Mouse (Mus musculus) right cerebral cortex, postnatal 14 days (tissue): ENCODE measurements around the gene Pcnx3.
A peak's percentile ranks its signal among the peaks of the same experiment; 100 is the strongest.

ENCODE experiments used
- DNase-seq: peaks from one replicate; pipeline ENCODE4 v3.0.0; 2022

Pcnx3 gene

DNA sequence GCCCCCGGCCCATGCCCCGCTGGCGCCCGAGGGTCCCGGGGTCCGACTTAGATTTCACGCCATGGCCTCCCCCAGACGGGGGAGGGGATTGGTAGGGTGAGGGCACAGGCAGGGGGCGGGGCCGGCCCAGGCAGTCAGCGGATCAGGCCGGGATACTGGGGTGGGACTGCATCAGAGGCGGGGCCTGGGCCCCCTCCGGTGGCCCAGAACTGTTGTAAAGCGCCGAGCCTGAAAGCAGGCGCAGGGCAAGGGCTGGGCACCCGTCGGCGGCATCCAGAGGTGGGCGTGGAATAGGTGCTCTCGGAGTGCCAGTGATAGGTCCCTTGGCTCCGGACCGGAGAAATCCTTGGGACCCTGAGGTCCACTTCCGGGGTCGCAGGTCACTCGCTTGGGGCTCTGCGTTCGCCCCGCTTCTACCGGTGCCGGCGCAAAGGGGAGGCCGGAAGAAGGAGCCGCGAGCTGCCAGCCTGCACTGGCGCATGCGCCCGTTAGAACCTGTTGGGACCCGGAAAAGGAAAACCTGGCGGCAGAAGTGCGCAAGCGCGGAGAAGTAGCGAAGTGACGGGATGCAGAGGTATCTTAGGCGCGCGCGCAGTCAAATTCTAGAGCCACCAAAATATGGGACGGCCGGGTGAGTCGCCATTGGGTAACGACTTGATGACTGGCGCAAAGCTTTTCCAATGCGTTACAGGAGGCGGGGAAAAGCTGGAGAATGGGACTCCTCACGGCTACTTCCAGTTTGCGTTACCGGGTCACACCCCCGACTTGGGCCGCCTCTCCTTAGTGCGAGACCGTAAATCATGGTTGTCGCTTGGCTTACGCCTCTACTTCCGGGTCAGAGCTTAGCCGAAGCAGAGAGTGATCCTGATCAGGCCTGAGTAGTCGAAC is at the start of gene Pcnx3, which contains the start of gene Map3k11:
Pcnx3 (minus strand) TSS at position 709 of the 888 bp plus-strand sequence.
Map3k11 (plus strand) TSS at position 543 of the 888 bp plus-strand sequence.
- DNase-seq: peak; percentile 98

DNA sequence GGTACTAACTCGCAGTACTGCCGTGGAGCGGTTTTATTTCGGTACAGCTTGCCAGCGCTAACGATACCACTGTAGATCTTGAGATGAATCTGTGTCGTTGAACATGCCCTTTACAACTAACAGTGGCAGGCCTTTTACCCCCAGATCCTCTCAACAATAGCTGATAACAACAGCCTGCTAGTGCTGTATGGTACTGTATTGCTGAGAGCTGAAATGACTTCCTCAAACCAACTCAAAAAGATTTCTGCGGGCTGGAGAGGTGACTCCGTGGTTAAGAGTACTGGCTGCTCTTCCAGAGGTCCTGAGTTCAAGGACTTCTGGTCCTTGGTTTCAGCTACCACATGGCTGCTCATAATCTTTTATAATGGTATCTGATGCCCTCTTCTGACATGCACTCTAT is 45.6 kb upstream of the Pcnx3 start:
- DNase-seq: no peak

DNA sequence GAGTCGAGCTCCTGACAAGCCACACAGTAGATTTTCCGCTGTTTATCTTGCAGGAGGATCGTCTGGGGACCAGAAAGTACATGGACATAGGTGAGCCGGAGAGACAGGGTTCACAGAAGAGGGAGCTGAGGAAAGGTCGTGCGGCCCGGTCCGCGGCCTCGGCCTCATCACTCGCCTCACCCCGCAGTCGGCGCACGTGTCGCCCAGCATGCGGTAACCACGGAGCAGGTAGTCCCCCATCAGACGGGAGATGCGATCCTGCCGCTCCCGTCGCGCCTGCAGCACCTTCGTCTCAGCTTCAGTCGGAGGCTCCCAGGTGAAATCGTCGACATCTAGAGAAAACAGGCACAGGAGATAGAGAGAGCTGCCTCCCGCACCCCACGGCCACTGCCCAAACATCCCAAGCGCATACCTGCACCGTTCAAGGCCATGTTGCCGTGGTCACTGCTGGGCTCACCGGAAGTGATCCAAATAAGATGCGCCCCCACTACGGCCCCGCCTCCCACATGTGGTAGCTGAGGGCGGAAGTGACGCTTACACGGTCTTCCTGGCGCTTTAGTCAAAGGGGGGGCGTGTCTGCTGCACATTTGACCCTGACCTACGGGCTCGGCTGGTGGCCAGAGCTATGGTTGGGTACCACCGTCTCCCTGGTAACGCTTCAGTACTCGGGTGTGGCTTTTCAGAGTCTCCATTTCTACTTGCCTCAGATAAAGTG is 42.7 kb upstream of the Pcnx3 start:
- DNase-seq: peak; percentile 93

DNA sequence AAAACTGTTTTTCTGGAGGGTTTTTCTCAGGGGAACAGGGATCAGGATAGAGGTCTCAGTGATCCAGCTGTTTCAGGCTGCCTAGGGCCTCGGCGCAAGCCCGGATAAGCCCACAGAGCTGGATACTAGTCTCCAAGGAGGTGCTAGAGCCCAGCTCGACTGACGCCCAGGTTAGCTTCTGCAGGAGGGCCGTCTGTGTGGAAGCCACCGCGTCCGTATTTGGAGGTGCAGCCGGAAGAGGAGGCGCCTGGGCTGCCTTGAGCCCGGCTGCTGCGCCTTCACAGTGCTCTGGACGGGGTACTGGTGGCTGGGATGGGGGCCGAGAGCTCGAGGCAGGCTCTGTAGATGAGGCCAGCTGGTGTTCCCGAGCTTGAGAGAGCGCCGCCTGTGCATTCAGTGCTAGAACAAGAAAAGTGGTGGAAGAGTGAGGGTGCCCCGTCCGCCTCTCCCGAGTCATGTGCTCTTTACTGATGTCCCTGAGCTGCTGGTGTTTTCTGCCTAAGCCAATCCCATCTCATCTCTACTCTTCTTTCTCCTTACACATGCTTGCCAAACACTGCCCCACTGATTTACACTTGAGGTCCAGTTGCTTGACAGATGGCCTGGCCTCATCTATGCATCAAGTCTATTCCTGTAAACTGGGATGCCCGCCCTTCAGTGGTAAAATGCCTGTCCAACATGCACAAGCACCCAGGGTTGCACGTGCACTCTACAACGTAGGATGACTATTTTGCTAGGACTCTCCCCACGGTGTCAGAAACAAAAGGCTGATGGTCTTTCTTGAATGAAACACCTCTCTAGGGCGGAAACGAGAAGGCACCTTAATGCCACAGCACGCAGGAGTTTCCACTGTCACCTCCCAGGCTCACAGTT is 41.8 kb upstream of the Pcnx3 start:
- peak; percentile 44 for DNase-seq

DNA sequence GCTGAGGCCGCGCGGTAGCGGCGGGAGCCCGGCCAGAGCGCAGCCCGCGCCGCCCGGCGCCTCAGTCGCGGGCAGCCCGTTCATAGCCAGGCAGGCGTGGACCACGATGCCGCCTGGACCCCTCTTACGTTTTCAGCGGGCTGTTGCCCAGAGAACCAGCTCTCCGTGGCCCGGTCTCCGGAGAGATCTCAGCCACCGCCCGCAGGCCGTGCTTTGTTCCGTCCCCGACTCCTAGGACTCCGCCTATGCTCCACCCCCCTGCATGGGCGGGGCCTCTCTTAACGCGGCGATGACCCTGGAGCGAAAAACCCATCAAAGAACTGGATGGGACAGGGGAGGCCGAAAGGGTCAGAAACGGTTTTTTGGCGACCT is 40.7 kb upstream of the Pcnx3 start, which contains the start of gene Fam89b:
Fam89b (minus strand) TSS at position 210 of the 372 bp plus-strand sequence.
- DNase-seq: peak; percentile 80

DNA sequence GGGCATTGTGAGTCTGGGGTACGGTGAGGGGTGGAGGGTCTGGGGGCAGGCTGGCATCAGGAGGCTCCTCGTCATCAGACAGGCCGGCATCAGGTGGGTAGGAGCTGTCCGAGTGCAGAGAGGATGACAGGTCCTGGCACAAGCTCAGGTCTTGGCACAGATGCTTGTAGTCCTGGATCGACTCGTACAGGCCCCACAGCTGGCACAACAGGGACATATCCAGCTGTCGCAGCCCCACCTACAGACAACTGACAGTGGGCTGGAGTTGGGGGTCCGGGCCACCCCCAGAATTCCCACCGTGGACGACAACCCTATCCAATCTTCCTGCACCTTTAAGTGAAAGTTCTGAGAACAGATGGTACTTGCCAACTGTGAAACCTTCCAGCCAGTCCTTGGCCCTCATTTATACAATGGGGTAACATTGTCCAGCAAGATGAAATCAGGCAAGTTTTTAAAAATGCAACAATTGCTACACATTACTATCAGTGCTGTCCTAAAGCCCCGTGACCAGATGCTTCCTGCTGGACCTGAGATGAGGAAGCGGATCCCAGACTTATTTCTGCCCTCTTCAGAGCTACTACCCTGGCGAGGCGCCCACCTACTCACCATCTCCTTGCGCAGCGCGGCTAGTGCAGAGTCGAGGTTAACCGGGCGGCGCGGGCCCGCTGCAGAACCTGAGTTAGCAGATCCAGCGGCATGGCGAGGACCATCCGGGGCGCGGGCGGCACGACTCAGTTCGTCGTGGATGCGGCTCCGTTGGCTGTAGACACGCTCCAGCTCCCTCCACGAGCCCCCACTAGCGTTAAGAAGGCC is 40.1 kb upstream of the Pcnx3 start:
- peak; percentile 76 for DNase-seq

DNA sequence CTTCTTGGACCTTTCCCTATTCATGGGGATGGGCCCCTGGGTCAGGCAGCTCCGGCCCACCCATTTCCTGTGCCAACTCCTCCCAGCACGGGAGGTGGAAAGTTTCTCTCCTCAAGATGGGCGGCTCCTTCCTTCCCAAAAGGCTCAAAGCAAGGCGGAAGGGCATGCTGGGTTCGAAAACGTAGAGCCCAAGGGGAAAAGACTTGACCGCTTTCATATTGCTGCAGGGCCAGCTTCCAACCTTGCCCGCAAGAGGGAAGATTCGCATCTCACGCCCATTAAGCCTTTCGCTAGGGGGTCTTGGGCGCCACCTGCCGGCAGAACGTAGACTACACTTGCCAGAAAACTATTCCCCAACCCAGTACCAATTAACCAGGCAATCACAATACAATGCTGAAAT is 39.0 kb upstream of the Pcnx3 start:
- peak; percentile 90 for DNase-seq

DNA sequence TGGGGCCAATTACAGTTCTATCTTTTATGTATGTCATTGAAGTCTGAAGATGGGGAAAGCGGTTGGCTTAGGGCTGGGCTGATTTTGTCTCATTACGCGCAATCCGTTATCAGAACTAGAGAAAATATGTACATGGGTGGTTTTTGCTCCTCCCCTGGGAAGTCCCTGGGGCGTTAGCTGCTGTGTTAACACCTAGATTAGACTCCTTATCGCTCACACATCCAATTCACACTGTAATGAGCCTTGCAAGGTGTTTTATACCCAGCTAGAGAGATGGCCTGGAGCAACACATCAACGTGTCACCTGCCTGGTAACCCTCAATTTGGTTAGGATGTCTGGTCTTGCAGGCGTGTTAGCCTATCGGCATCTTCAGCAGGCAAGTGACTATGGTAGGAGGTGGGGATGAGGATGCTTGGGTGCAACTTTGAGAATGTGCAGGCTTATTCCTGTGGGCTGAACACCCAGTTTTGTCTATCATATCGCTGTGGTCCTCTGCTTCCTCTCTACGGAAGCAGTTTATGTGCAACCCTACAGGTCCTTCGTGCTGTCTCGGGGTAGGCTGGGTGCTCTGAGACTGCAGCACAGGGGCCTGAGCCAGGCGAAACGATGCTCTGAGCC is 38.4 kb upstream of the Pcnx3 start:
- no peak for DNase-seq

DNA sequence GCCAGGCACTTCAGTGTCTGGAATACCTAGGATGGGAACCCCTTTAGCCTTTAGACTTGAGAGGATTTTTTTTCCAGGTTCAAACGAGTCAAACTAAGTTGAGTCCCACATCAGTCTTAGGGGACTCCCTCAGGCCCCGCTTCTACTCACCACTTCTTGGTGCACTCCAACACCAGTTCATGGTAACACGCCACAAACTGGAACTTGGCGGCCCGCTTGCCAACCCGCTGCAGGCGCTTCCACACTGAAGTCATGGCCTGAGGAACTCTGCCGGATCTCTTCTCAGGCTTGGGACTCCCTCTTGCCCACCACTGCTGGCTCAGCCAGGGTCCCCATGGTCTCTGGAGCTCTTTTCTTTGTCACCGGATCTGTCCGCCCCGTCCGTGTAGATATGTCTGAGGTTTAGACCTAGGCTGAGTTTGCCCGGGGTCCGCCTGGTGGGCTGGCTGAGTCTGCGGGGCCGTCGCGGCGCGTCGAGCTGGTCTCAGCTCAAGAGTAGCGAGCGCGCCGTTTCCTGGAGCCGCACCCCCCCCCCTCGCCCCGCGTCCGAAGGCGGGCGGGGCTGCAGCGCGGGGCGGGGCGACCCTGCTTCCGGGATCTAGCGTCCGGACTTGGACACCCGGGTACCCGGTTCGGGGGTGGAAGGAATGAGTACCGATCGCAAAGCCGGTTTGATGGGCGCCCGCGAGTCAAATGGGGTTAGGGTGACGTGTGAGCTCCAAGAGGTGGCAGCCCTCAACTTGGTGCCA is 37.2 kb upstream of the Pcnx3 start, which contains the start of gene Ehbp1l1:
Ehbp1l1 (minus strand) TSS at position 551 of the 749 bp plus-strand sequence.
- DNase-seq: peak; percentile 42

DNA sequence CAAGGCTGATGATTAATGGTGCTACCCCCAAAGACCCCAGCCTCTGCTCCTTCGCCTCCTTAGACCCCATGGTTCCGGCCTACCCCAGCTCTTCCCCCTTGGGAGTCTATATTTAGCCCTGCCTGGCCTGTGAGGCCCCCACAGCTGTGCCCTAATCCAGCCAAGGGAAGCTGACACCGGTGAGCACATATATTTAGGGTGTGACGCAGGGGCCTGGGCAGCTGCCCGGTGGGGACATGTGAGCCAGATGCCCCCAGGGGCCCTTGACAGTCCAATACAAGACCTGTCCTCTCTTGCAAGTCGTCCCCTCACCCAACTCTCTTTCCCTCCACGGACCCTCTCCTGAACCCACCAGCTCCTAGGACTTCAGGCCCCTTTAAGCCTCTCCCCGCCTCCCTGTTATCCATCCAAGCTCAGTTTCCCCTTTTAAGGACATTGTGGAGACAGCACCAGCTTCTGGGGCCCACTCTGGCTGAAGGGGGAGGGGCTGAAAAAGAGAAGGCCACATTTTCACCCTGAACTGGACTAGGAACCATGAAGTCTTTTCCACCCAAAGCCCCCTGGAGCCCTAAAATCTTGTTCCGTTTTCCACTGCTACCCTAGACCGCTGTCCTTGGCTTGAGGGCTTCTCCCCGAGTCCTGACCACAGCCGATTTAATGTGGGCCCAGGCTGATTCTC is 36.5 kb upstream of the Pcnx3 start:
- no peak for DNase-seq

DNA sequence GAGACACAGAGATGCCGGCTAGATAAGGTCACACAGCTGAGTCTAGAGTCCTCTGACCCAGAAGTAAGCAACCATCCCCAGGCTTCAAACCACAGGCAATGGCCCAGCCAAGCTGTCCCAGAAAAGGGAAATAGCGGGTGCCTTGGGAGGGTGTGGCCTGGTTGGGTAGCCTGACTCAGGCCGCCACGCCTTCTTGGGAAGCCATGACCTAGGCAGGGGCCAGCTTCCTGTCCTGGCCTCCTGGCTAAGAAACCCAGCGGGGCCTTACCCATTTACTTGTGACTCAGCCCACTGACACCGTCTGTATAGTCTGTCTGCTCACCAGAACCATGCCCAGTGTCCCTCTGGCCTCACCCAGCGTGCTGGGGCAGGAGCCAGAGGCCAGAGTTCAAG is 35.8 kb upstream of the Pcnx3 start:
- no peak for DNase-seq

DNA sequence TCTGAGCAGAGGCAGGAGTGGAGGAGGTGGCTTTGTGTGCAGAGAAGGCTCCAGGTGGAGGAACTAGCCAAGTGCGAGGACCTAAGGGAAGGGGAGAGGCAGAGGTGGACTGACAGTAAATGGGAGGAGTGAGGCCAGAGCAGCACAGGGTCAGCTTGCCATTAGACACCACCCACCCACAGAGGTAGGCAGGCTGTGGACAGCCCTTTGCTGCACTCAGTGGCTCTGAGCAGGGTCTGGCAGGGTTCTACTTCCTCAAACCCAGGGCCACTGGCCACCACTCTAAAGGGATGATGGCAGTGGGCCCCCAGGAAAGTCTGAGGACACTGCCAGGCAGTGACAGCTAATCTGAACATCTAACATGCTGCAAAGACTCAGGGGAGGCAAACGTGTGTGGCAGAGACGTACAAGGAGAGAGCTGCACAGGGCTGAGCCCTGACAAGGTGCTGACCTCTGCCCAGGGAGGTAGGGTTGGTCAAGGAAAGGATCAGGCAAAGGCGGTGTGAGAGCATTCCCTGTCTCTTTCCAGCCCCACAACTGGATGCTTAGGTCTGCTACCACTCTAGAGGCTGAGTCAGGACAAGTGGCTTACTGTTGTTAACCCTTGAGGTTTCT is 35.3 kb upstream of the Pcnx3 start:
- no peak for DNase-seq

DNA sequence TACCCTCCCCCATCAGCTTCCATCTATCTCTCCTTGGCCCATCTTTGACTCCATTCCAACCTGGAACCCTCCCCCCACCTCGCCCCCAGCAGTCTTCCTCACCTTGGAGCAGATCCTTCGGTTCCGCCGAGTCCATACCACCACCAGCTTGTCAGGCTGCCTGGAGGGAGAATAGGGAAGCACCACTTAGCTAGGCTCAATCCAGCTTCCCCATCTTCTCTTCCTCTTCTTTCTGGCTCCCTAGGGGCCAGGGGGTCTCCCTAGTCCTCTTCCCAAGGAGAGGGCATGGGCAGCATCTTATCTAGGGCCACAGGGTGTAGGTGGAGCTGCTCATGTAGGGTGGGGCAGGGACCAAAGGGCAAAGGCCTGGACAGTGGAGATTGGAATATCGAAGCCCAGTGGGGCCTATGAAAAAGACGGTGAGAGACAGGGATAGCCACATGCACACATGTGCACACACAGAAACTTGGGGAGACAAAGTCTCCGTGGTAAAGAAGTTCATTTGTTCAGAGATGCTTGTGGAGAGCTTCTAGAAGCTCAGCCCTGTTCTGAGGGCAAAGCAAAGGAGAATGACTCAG is 34.2 kb upstream of the Pcnx3 start:
- DNase-seq: no peak

DNA sequence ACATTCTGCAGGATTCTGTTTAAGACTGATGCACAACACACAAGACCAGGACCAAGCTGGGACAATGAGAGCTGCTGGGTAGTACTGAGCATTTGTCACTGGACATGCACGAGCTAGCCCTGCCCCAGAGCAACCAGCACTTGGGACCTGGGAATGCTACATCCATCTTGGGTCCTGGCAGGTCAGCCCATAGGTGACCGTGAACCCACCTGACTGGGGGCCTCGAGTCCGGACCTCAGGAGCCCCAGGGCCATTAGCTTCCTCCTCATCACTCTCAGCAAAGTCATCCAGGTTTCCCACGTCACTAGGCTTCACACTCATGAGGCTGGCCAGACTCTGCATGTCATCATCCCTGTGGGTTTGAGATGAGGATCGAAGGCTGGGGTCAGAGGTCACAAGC is 32.5 kb upstream of the Pcnx3 start:
- no peak for DNase-seq

DNA sequence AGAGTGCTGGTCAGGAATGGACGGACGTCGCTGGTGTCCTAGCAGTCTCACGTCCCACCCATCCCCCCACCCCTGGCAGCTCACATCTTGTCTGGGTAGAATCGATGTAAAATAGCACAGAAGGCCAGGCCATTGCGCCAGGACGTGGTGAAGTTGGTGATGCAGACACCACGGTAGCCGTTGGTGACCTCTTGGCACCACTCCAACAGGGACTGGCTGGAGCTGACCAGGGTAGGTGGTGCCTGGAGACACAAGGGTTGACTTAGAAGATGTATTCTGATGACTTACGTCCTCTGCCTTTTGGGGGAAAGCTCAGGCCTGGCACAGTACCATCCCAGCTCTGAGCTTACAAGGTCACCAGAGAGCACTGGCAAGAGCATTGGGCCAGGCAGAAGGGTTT is 28.2 kb upstream of the Pcnx3 start:
- DNase-seq: no peak

DNA sequence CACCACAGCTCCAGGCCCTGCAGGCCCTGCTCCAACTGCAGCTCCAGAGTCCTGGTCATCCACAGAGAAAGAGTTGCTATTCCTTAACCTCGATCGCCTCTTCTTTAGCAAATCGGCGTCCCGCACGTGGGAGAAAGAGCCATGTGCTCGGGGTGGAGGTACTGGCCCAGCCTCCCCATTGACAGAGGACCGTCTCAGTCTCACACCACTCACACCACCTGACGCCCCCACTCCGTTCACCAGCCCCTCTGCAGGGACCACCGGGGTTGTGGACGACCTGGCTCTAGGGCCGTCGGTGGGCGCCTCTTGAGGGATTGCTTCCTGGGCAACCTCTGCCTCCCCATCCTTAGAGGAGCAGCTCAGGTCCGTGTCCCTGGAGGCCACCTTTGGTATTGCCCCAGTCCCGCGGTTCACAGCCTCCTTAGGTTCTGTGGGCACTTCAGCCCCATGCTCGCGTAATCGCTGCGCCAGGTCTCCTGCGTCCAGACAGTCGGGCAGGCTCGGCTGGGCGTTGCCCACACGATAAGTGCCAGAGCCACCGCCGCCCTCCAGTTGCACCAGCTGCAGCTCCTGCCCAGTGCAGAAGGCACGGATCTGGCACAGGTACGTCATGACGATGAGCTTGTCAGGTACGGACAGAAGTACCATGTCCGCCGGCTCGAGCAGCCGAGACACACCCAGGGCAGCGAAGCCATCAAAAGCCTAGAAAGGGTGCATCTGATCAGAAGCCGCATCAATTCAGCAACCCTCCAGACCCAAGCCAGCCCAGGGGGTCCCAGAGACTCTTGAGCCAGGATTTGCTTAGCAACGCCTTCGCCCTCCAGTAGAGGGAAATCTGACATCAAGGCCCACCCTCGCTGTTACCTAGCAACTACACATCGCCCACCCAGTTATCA is 27.3 kb upstream of the Pcnx3 start:
- peak; percentile 60 for DNase-seq

DNA sequence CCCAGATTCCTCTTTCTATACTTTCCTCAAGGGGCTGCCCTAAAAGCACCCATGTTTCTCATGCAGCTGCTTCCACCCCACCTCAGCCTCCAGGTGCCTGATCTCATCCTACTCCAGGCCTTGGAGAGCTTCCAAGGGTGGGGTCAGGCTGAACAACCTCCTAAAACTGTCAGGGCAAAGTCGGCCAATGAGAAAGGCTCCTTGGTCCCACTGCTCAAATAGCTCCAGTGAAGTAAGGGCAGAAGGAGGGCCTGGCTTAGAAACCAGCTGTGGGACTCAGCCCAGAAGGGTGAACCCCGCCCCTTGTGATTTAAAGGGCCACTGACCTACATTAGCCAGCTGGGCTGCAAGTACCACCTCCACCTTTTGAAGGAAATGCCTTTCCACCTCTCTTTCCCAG is 25.0 kb upstream of the Pcnx3 start:
- DNase-seq: no peak

DNA sequence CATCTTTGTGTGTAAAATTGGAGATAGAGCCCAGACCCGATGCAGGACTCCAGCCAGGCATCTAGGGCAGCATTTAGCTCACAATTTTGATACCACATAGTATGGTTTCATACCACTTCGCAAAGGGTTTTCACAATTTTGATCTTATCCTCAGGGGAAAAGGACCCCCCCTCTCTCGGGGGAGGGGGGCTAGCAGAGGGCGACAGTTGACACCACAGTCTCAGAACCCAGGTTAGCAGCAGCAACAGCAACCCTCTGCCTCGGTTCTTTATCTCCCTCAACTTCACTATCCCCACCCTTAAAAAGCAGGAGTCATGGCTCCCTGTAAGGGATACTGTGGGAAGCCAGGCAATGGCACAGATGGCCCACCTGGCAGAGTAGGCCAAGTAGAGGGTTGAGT is 24.5 kb upstream of the Pcnx3 start:
- no peak for DNase-seq
